Mouse (Mus musculus) kidney, adult 2 months (tissue): ENCODE results near the gene Gm8439. TPM values are rescaled to one million over a fixed set of nuclear protein-coding genes. Genes with fewer than 3 reads are reported as not detected.

ENCODE experiments used
- DNase-seq: peaks from one replicate; pipeline ENCODE4 v3.0.0; 2021
- H3K27ac ChIP-seq: fragments of 200-500 bp; 2 replicates; pipeline ENCODE4 v1.5.1; 2012; ENCODE audit warnings: low read depth, low read length, control low read depth, inconsistent platforms; ENCODE audit not compliant: insufficient read depth
- H3K27me3 ChIP-seq: fragments of 200-500 bp; replicated peaks from 2 replicates; pipeline ENCODE4 v1.6.1; 2012; ENCODE audit warnings: mild to moderate bottlenecking, moderate library complexity, low read length, inconsistent platforms; ENCODE audit not compliant: control insufficient read depth, insufficient read depth
- H3K36me3 ChIP-seq: fragments of 200-500 bp; 2 replicates; pipeline ENCODE4 v1.6.1; 2012; ENCODE audit warnings: mild to moderate bottlenecking, moderate library complexity, low read length, inconsistent platforms; ENCODE audit not compliant: control insufficient read depth, insufficient read depth
- H3K4me1 ChIP-seq: fragments of 200-500 bp; 2 replicates; pipeline ENCODE4 v1.6.1; 2011; ENCODE audit warnings: low read length; ENCODE audit not compliant: control insufficient read depth, insufficient read depth
- H3K4me3 ChIP-seq: fragments of 200-500 bp; 2 replicates; pipeline ENCODE4 v1.5.1; 2011; ENCODE audit warnings: mild to moderate bottlenecking, low read depth, low read length, control low read depth; ENCODE audit not compliant: insufficient read depth
- CTCF ChIP-seq: fragments of 200-500 bp; conservative IDR thresholded peaks from 2 replicates; pipeline ENCODE4 v1.5.1; 2011; ENCODE audit warnings: low read depth, mild to moderate bottlenecking, control low read depth, low read length, moderate library complexity, mixed read lengths; ENCODE audit not compliant: insufficient read depth, insufficient read length
- POLR2A ChIP-seq: fragments of 200-500 bp; IDR thresholded peaks from one replicate; pipeline ENCODE4 v1.6.1; 2011; ENCODE audit warnings: low read depth, low read length, control low read depth
- WGBS: fragments of 180-500 bp; shearing (Covaris S2); methylation state at CpG from one replicate; pipeline ENCODE4 v1.1.7; 2018; 5-methylcytosine and 5-hydroxymethylcytosine counted together
- polyA plus RNA-seq: library from polyadenylated mRNA; depleted of rRNA; stranded (reverse); fragments of >200 nt; gene quantifications from 2 replicates; pipeline ENCODE4 v1.2.3, GENCODE M21; 2012; rRNA removed

Gm8439 gene
- polyA plus RNA-seq, 1 experiment, result not detected

- TF ChIP-seq POLR2A (no peak), CTCF (no peak)
- WGBS, result 69% methylated on average over 8 of the region's 8 CpGs
- Histone ChIP-seq H3K4me3 (no peak overlapping the region), H3K36me3 (no peaks in the 10 kb centered on the region), H3K27ac (no peak overlapping the region), H3K27me3 (no peaks in the 10 kb centered on the region), H3K4me1 (no peaks in the 10 kb centered on the region)
- no peak for DNase-seq
Observed at GRCm38 (mm10) chr4:120655898-120656297, 67.4 kb downstream of the Gm8439 start.

Other genes starting within 250 kb of the Gm8439 start
- gene Scmh1, start 183.5 kb upstream of the Gm8439 start, polyA plus RNA-seq, result 28.1 and 30.0 TPM in 2 replicates
- 0.15 and 0.31 TPM in 2 replicates for gene Slfnl1, start 56.5 kb upstream of the Gm8439 start, polyA plus RNA-seq
- gene Ctps, start 18.5 kb upstream of the Gm8439 start, polyA plus RNA-seq, result 6.8 and 8.3 TPM in 2 replicates
- 4.2 and 5.9 TPM in 2 replicates for gene Cited4, start 77.8 kb downstream of the Gm8439 start, polyA plus RNA-seq
- 0.86 and 1.0 TPM in 2 replicates for gene Kcnq4, start 159.9 kb downstream of the Gm8439 start, polyA plus RNA-seq
- 218 and 287 TPM in 2 replicates for gene Nfyc, start 242.8 kb downstream of the Gm8439 start, polyA plus RNA-seq